Mouse (Mus musculus) yolk sac, embryonic 10.5 days (tissue): ENCODE data around the gene Hecw2.

ENCODE experiments used
- DNase-seq: peaks from one replicate; pipeline ENCODE4 v3.0.0-alpha.2; 2017; ENCODE audit warnings: low spot score

Hecw2 gene

GRCm38 (mm10) chr1:54194954-54195305 is at the start of gene Hecw2:
Gene Hecw2, minus strand, starts transcription at chr1:54195168.
- DNase-seq = peak; percentile 42

GRCm38 (mm10) chr1:54242722-54243121 is 47.8 kb upstream of the Hecw2 start:
- DNase-seq = no peak

DNA sequence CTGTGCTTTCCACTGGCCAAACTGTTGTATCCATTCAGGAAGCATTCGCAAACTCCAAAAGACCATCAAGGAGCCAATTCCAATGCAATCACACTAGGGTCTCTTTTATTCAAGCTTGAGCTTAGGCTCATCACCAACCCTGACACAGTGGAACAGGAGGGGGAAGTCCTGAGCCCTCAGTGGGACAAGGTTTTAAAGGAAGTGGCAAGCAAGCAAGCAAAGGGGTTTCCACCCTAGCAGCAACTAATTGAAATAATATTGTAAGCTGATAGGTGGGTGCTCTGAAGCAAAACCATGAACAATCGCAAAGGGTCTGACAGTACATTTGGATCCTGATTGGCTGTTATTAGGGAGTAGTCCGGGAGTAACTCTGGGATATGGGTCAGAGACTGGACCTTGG is 25.3 kb upstream of the Hecw2 start:
- DNase-seq = no peak

DNA sequence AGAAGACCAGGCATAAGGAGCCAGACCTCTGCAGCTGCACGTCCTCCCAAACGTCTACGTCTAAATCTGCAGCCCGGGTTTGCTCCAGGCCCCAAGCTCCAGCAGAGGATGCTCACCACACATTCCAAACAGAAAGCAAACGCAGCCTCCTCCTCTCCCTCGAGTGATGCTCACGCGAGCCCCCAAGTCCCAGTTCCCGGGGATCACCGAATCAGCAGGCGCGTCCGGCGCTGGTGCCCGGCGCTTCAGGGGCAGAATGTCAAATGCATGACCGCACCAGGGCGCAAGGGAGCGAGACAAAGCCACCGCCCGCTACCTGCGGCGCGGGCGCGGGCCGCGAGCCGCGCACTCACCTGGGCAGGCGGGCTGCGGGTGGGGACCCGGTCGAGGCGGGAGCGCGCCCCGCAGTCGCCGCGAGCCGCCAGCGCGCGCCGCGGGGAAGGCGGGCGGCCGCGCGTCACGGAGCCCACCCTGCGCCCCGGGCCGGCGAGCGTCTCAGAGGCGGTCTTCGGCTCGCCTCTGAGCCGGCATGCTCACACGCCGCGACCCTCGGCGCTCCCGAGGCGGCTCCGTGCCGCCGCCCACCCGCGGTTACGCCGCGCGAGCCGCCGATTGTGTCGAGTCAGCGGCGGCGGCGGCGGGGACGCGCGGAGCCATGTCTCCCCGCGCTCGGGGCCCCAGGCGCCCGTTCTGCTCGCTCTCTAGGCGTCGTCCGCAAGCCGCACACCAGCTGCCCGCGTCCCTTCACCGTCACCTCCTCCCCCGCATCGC is 600 bp downstream of the Hecw2 start:
- peak; percentile 58 for DNase-seq

DNA sequence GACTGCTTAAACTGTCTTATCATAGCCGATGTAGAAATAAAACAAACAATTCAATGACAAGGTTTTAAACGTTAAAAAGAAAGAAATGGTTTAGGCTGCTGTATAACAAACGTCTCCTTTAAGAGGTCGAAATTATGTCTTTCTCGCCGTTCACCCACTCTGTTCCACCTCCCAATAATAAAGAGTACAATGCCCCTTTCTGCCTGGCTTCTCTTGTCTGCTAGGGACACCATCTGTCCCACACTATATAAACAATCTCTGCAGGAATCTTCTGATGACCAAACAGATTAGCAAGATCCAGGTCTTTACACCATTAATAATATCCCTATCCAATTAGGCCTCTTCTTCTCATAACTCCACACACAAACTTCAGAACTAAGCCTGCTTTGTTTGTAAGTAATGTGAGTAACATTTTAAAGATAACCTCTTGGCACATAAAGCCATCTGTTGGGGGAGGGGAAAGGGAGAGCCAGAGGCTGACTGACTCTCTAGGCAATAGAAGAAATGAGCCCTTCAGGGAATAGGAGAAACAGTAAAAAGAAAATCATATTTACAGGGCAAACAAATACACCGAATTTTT is 1.7 kb downstream of the Hecw2 start:
- no peak for DNase-seq

GRCm38 (mm10) chr1:54187579-54187978 is 7.4 kb downstream of the Hecw2 start:
- no peak for DNase-seq

DNA sequence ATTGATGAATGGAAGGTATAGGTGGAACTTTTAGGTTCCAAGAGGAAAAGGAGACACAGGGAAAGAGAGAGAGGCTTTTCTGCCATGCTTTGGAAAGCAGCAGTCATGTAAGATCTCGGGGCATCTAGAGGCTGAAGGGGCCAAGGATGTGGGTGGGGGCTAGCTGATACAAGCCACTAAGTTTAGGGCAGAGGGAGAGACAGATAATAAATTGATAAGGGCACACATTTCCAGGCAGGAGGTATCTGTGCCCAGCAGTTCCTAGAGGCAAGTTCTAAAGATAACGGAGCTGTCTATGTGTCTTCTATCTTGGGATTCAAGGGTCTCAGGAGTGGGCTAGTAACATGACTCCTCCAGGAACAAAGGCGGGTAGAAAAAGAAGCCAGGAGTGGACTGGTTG is 8.6 kb downstream of the Hecw2 start:
- DNase-seq = no peak

- no peak for DNase-seq
These were observed 14.3 kb downstream of the Hecw2 start for GRCm38 (mm10) chr1:54180663-54181062.

GRCm38 (mm10) chr1:54179179-54179578 is 15.8 kb downstream of the Hecw2 start:
- no peak for DNase-seq

DNA sequence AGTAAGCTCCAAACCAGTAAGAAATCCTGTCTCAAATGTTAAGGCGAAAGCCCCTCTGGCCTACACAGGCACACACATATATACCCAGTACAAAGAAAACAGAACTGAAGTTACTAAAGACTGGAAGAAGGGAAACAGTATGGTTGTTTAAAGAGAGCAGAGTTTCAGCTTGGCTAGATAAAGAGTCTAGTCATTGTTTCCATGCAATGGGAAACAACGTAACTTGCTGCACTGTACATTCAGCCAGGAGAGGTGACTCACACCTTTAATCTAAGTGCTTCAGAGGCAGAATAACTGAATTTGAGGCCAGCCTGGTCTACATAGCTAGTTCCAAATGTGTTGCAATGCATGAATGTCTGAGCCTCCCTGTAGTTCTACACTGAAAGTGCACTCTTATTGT is 18.4 kb downstream of the Hecw2 start:
- no peak for DNase-seq

- no peak for DNase-seq
These were observed 27.0 kb downstream of the Hecw2 start for GRCm38 (mm10) chr1:54168014-54168413.

GRCm38 (mm10) chr1:54159531-54159930 is 35.4 kb downstream of the Hecw2 start:
- DNase-seq = no peak

DNA sequence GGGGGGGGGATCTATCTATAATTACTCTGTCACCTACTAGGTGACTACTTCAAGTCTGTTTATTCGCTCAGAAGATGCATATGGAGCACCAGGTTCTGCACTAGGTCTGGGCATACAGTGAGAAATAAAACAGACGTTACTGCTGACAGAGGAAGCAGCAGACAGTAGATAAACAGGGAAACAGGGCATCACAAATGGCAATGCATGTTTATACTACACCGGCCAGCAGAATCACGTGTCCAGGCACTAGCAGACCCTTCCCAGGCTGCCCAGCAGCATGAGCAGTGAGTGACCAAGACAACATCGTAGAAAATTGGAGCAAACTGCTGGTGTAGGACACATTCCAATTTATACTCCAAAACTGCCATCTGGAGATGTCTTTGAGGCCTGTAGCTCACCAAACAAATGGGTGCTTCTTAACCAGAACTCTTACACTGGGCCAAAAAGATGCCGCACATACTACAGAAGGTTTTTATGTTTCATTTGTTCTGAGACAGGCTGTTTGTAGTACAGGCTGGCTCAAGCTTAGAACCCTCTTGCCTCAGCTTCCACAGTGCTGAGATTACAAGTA is 41.7 kb downstream of the Hecw2 start:
- DNase-seq = peak; percentile 2

DNA sequence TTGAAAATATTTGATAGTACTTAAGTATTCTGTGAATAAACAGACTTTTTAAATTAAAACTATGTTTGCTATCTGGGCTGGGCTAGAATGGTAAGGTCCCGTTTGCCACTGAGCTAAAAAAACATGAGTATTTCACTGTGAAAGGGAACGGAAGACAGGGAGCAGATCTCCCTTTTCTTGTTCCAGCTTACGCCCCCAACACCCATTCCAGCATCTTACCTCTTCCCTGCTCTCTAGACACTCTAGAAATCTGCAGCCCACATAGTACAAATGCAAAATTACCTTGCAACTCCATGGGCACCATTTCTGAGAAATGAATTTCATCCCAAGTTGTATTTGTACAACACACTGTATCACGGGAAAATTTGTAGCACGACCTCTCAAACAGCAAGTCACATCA is 49.9 kb downstream of the Hecw2 start:
- no peak for DNase-seq

DNA sequence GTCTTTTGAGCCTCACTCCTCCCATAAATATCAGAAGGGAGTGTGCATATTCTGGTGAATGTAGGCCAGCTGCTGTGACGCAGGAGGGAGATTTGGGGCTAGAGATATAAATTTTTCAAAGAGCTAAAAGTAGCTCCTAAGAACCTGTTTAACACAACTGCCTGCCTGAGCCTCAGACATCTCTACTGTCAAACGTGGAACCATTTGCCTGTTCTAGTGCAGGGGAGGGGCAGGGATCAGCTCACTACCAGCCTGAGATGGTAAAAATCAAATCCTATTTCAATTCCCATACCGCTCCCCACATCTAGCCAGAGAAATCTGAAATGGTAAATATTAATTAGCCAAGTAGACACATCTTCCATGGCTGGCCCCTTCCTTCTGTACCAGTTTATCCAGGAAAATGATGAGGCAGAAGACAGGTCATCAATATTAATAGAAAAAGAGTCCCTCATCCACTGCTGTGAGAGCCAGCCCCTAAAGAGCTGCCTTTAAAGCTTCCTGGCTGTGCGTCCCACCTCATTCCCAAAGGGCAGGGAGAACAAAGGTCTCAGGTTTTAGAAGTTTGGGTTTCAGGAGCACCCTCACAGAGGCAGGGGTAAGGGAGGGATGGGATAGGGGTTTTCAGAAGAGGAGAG is 61.0 kb downstream of the Hecw2 start:
- DNase-seq = no peak

- no peak for DNase-seq
These were observed 66.1 kb downstream of the Hecw2 start for GRCm38 (mm10) chr1:54128714-54129431.

DNA sequence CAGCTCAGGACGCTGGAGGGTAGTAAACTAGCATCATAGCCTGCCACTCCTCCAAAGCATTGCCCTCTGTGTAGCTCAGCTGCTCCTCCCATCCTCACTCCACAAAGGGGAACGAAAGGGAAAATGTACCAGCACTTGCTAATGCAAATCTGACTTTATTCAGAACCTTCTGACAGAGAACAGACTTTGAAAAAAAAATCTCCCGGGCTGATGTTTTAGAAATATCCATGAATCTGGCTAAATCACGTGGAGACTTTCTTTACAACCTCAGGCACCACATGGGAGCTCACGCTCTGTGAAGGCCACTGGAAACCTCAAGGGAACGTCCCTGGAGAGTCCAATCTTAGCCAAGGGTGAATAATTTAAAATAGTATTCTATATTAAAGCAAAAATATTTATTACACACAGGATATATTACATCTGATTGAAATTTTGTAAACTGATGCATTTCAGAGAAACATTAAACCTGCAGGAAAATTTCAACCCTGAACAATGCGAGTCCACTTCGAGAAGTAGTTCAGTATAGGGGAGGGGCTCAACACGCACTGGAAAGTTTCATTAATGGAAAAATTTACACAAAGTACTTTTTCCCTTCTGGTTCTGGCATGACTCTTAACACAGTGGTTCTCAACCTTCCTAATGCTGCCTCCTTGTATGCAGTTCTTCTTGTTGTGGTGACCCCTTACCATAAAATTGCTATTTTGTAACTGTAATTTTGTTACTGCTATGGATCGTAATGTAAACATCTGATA is 67.8 kb downstream of the Hecw2 start:
- no peak for DNase-seq

DNA sequence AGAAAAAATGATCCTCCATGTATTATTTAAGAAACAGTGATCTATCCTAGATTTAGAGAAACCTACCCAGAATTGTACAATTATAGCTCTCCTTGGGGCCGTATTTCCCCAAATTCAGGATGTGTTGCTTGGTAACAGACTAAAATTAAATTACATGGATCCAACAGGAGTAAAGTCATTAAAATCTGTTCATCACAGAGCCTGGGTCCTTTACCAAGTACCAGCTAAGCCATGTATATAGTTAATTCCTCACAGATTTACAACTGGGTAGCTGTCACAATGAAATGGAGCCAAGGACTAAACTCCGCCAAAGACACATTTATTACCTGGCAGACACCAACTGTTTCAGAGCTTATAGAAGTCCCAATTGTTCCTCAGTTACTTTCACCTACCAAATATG is 72.4 kb downstream of the Hecw2 start:
- no peak for DNase-seq

DNA sequence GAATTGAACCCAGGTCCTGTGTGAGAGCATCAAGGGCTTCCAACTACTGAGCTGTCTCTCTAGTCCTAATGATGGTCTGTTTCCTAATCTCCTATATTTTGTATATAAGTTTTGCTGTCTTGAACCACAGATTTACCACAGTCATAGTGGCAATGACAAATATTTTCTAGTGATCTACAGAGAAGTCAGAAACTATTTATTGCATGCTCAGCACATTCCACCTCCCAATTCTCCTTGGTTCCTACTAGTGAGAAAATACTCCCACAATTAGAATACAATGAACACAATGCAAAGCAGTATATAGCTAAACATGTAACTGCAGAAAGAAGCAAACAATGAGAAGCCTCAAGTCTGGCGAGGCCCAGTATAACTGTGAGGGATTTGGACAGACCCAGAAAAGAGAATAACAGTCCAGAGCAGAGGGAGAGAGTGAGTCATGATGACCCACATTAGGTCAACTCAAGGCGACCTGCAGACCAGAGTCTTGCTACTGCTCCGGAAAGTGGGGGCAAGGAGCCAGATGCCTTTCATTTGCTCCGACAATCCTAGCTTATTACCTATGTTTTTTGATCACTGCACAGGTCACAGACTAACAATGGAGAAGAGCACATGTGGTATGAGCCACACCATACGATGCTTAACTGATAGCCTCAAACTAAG is 73.8 kb downstream of the Hecw2 start:
- DNase-seq = no peak

DNA sequence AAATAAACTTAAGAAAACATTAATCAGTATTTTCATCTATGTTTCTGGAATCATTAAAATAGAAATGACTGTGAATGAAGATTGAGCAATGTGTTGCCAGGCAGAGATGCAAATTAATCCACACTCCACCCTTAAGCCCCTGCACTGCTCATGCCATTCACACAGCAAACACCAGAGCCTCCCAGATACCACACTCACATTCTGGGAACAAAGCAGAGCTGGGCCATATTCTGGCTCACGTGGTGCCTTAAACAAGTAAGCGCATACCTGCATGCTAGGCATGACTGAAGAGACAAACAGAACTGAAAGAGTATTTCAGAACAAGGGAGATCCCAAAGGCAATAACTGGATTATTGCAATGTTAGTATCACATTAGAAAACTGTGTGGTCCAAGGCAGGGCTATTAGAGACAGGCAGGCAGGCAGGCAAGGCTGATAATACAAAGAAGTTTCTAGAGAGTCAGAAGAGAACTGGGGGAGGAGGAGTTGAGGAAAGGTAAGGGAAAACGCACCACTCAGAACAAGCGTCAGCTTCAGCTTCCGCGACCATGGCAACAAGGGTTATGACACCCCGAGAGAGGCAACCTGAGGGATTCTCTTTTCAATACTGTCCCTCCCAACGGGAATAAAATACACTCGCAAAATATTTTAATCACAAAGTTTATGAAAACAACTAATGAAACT is 75.2 kb downstream of the Hecw2 start:
- DNase-seq = no peak
